In the genomic region with DNA sequence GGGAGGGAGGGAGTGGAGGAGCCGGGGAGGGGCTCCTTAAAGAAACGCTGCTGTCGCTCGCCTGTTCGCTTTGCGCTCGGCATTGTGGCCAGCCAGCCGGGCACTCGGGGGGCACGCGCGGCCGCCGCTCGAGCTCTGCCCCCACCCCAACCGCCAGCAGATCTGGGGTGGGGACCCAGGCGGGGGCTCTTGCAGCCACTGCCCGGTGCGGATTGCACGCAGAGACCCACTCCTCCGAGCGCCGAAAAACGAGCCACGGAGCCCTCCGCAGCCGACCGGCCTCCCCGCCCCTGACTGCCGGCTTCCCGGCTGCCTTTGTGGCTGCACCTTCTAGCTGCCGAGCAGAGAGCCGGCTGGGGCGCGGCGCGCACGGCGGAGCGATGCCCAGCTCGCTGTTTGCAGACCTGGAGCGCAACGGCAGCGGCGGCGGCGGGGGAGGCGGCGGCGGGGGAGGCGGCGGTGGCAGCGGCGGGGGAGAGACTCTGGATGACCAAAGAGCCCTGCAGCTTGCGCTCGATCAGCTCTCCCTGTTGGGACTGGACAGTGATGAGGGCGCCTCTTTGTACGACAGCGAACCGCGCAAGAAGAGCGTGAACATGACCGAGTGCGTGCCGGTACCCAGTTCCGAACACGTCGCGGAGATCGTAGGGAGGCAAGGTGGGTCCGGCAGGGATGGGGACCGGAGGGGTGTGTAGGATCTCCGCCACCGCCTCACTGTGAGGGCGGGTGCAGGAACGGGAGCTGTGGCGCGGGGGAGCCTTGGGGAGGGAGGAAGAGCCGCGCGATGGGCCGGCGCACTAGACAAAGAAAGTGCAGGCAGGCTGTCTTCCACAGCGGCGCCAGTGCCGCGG, we compare ENCODE assay signal across 8 mouse cellular contexts. TPM values are rescaled to one million over a fixed set of nuclear protein-coding genes. Genes with fewer than 3 reads are reported as not detected.
DNase-seq lines count a peak whose midpoint lies in the region; ATAC-seq and TF ChIP-seq lines count a peak whose summit lies in the region.

A gene (plus strand): TSS at position 63 of the 851 bp plus-strand sequence.

- H3K4me2 ChIP-seq in embryonic facial prominence, embryonic 12.5 days (replicated peaks) = peak within 1 kb of the TSS; percentile 97
- H3K4me2 ChIP-seq in kidney, embryonic 14.5 days (replicated peaks; ENCODE audit: low read depth, low read length) = peak within 1 kb of the TSS; percentile 77
- H3K4me2 ChIP-seq in limb, embryonic 15.5 days = peak within 1 kb of the TSS; percentile 92
- peak within 1 kb of the TSS; percentile 95 for H3K4me2 ChIP-seq in midbrain, postnatal 0 days (ENCODE audit: low read depth, low read length, poor library complexity, severe bottlenecking)
- H3K4me2 ChIP-seq in stomach, embryonic 15.5 days = peak within 1 kb of the TSS; percentile 94

- H3K36me3 ChIP-seq in embryonic facial prominence, embryonic 12.5 days = peaks cover 25% of the 10 kb centered on the region
- H3K36me3 ChIP-seq in heart, embryonic 10.5 days = peaks cover 14% of the 10 kb centered on the region
- peaks cover 20% of the 10 kb centered on the region for H3K36me3 ChIP-seq in kidney, embryonic 14.5 days (ENCODE audit: control insufficient read depth, insufficient read depth, low read length)
- H3K36me3 ChIP-seq in limb, embryonic 15.5 days = peaks cover 10% of the 10 kb centered on the region; the same call in 1 of the 2 replicates
- peaks cover 14% of the 10 kb centered on the region for H3K36me3 ChIP-seq in midbrain, postnatal 0 days (ENCODE audit: insufficient read depth, low read length)
- no peaks in the 10 kb centered on the region for H3K36me3 ChIP-seq in stomach, embryonic 15.5 days

- DNase-seq in 3134 (ENCODE audit: extremely low read depth, insufficient read length, low spot score) = peak; percentile 77
- DNase-seq in adrenal gland, adult 8-10 months = peak; percentile 18
- DNase-seq in heart, embryonic 10.5 days (ENCODE audit: low spot score) = peak; percentile 89
- DNase-seq in midbrain, postnatal 0 days (ENCODE audit: low spot score) = peak; percentile 74

- no peaks in the 10 kb centered on the region for H3K9me3 ChIP-seq in embryonic facial prominence, embryonic 12.5 days
- H3K9me3 ChIP-seq in heart, embryonic 10.5 days = no peaks in the 10 kb centered on the region
- H3K9me3 ChIP-seq in kidney, embryonic 14.5 days (ENCODE audit: control insufficient read depth, low read length) = no peaks in the 10 kb centered on the region
- no peaks in the 10 kb centered on the region for H3K9me3 ChIP-seq in limb, embryonic 15.5 days
- H3K9me3 ChIP-seq in midbrain, postnatal 0 days (ENCODE audit: low read length) = no peaks in the 10 kb centered on the region
- H3K9me3 ChIP-seq in stomach, embryonic 15.5 days = no peaks in the 10 kb centered on the region

- WGBS in embryonic facial prominence, embryonic 12.5 days = under 1% methylated on average over 62 of the region's 87 CpGs
- under 1% methylated on average over 82 of the region's 87 CpGs for WGBS in heart, embryonic 10.5 days
- under 1% methylated on average over 56 of the region's 87 CpGs for WGBS in kidney, embryonic 14.5 days
- under 1% methylated on average over 75 of the region's 87 CpGs for WGBS in limb, embryonic 15.5 days
- WGBS in midbrain, postnatal 0 days = under 1% methylated on average over 55 of the region's 87 CpGs
- WGBS in stomach, embryonic 15.5 days = 0% methylated on average over 87 of the region's 87 CpGs

- H3K27me3 ChIP-seq in embryonic facial prominence, embryonic 12.5 days = no peaks in the 10 kb centered on the region
- H3K27me3 ChIP-seq in heart, embryonic 10.5 days (ENCODE audit: insufficient read depth, poor library complexity, severe bottlenecking) = no peaks in the 10 kb centered on the region
- no peaks in the 10 kb centered on the region for H3K27me3 ChIP-seq in kidney, embryonic 14.5 days (ENCODE audit: control insufficient read depth, insufficient read depth, low read length)
- H3K27me3 ChIP-seq in limb, embryonic 15.5 days = no peaks in the 10 kb centered on the region
- no peaks in the 10 kb centered on the region for H3K27me3 ChIP-seq in midbrain, postnatal 0 days (ENCODE audit: insufficient read depth, low read length)
- no peaks in the 10 kb centered on the region for H3K27me3 ChIP-seq in stomach, embryonic 15.5 days (replicated peaks)

- no peak for TF ChIP-seq CTCF in midbrain, postnatal 0 days (IDR thresholded peaks at IDR 0.05)

- H3K9ac ChIP-seq in embryonic facial prominence, embryonic 12.5 days = peak within 1 kb of the TSS; percentile 100
- H3K9ac ChIP-seq in kidney, embryonic 14.5 days (ENCODE audit: low read depth, low read length) = peak within 1 kb of the TSS; percentile 98
- H3K9ac ChIP-seq in limb, embryonic 15.5 days = peak within 1 kb of the TSS; percentile 89
- H3K9ac ChIP-seq in midbrain, postnatal 0 days (replicated peaks; ENCODE audit: low read length, poor library complexity, severe bottlenecking) = peak within 1 kb of the TSS; percentile 99
- peak within 1 kb of the TSS; percentile 85 for H3K9ac ChIP-seq in stomach, embryonic 15.5 days

- peaks cover 18% of the 10 kb centered on the region for H3K4me1 ChIP-seq in embryonic facial prominence, embryonic 12.5 days
- peaks cover 27% of the 10 kb centered on the region for H3K4me1 ChIP-seq in heart, embryonic 10.5 days
- H3K4me1 ChIP-seq in kidney, embryonic 14.5 days (ENCODE audit: control insufficient read depth, insufficient read depth, low read length) = peaks cover 16% of the 10 kb centered on the region
- H3K4me1 ChIP-seq in limb, embryonic 15.5 days = peaks cover 28% of the 10 kb centered on the region
- H3K4me1 ChIP-seq in midbrain, postnatal 0 days (ENCODE audit: insufficient read depth, low read length) = peaks cover 6% of the 10 kb centered on the region
- peaks cover 13% of the 10 kb centered on the region for H3K4me1 ChIP-seq in stomach, embryonic 15.5 days

- peak within 1 kb of the TSS; percentile 100 for H3K27ac ChIP-seq in embryonic facial prominence, embryonic 12.5 days
- H3K27ac ChIP-seq in heart, embryonic 10.5 days = peak within 1 kb of the TSS; percentile 99
- peak within 1 kb of the TSS; percentile 99 for H3K27ac ChIP-seq in kidney, embryonic 14.5 days (ENCODE audit: low read depth, low read length)
- peak within 1 kb of the TSS; percentile 99 for H3K27ac ChIP-seq in limb, embryonic 15.5 days
- peak within 1 kb of the TSS; percentile 97 for H3K27ac ChIP-seq in midbrain, postnatal 0 days (ENCODE audit: low read depth, low read length)
- H3K27ac ChIP-seq in stomach, embryonic 15.5 days = peak within 1 kb of the TSS; percentile 99

- ATAC-seq in embryonic facial prominence, embryonic 12.5 days (ENCODE audit: insufficient number of reproducible peaks, insufficient read depth, low FRiP score, low TSS enrichment) = no peak
- ATAC-seq in kidney, embryonic 14.5 days (ENCODE audit: low FRiP score, low TSS enrichment) = no peak
- ATAC-seq in limb, embryonic 15.5 days (ENCODE audit: insufficient number of reproducible peaks, low FRiP score, low TSS enrichment, low read depth) = no peak
- ATAC-seq in midbrain, postnatal 0 days (ENCODE audit: low FRiP score) = no peak; the same call in 1 of the 2 replicates
- peak; percentile 6; the same call in 1 of the 2 replicates for ATAC-seq in stomach, embryonic 15.5 days (ENCODE audit: insufficient read depth, low FRiP score, low read depth)

- H3K4me3 ChIP-seq in embryonic facial prominence, embryonic 12.5 days = peak within 1 kb of the TSS; percentile 99
- peak within 1 kb of the TSS; percentile 94 for H3K4me3 ChIP-seq in heart, embryonic 10.5 days
- H3K4me3 ChIP-seq in kidney, embryonic 14.5 days (ENCODE audit: low read length) = peak within 1 kb of the TSS; percentile 98
- H3K4me3 ChIP-seq in limb, embryonic 15.5 days = peak within 1 kb of the TSS; percentile 81
- H3K4me3 ChIP-seq in midbrain, postnatal 0 days (ENCODE audit: low read depth, low read length) = peak within 1 kb of the TSS; percentile 64
- peak within 1 kb of the TSS; percentile 83 for H3K4me3 ChIP-seq in stomach, embryonic 15.5 days (replicated peaks)

RNA-seq across cellular contexts. Expression of the gene that starts here (rescaled TPM):
- 1 to 10 TPM; 1.8 to 2.6 (median 1.9) TPM for total RNA-seq in adrenal gland, adult 8-10 months (2022)
- 49.2 and 50.6 TPM in 2 replicates for polyA plus RNA-seq in embryonic facial prominence, embryonic 12.5 days (2016; fragmentation: Nextera tagmentation; extraction: Ambion mirVana)
- 7.3 and 14.8 TPM in 2 replicates for polyA plus RNA-seq in heart, embryonic 10.5 days (2016; fragmentation: Nextera tagmentation; extraction: Ambion mirVana)
- polyA plus RNA-seq in kidney, embryonic 14.5 days (2014; fragmentation: Nextera tagmentation; extraction: Ambion mirVana) = 14.3 and 16.3 TPM in 2 replicates
- polyA plus RNA-seq in limb, embryonic 15.5 days (2015; fragmentation: Nextera tagmentation; extraction: Ambion mirVana) = 14.7 and 17.8 TPM in 2 replicates
- total RNA-seq in midbrain, postnatal 0 days (2014; rRNA removed) = 101 and 105 TPM in 2 replicates
- polyA plus RNA-seq in midbrain, postnatal 0 days (2015; fragmentation: Nextera tagmentation; extraction: Ambion mirVana) = 14.5 and 17.1 TPM in 2 replicates
- 8.4 and 8.8 TPM in 2 replicates for polyA plus RNA-seq in stomach, embryonic 15.5 days (2015; fragmentation: Nextera tagmentation; extraction: Ambion mirVana)

Comparison
In these comparisons a context has a peak if more than half of its experiments do, and no peak if none do; other contexts are left out.
1. RNA of the gene that starts here (total RNA-seq): 101 to 105 TPM in midbrain, postnatal 0 days; 1.8 to 2.6 TPM in adrenal gland, adult 8-10 months; every median in the first group is over 10 times any median in the second.
2. DNase-seq: peak in every context shown above with its lines; median percentile 89 in heart, embryonic 10.5 days; 77 in 3134; 74 in midbrain, postnatal 0 days; 18 in adrenal gland, adult 8-10 months.
3. Peak in every context shown above with its lines, with median percentiles within 50 percentile points of each other: H3K27ac ChIP-seq, H3K4me2 ChIP-seq, H3K4me3 ChIP-seq and H3K9ac ChIP-seq.